Mouse (Mus musculus) hindbrain, postnatal 0 days (tissue): ENCODE measurements at regions not wholly inside any gene's neighbourhood (a gene's known extent, or its start where the extent isn't known, plus 50 kb on each side); places are given as distances from the start of the nearest gene placed in this dataset.
A peak's percentile ranks its signal among the peaks of the same experiment; 100 is the strongest.

ENCODE experiments used
- ATAC-seq: fragments of 200-750 bp; cut with Nextera tagmentation; 2 replicates; pipeline ENCODE4 v1.8.0; 2017; ENCODE audit warnings: mild to moderate bottlenecking, moderate TSS enrichment, moderate library complexity
- DNase-seq: peaks from one replicate; pipeline ENCODE4 v3.0.0-alpha.2; 2015; ENCODE audit warnings: low spot score
- H3K27ac ChIP-seq: fragments of 300-500 bp; sonication (generic); 2 replicates; pipeline ENCODE4 v1.5.1; 2014; ENCODE audit warnings: mild to moderate bottlenecking
- H3K27me3 ChIP-seq: fragments of 300-500 bp; sonication (generic); 2 replicates; pipeline ENCODE4 v1.6.1; 2014; ENCODE audit warnings: low read length, mixed read lengths; ENCODE audit not compliant: insufficient read depth
- H3K36me3 ChIP-seq: fragments of 300-500 bp; sonication (generic); 2 replicates; pipeline ENCODE4 v1.6.1; 2014; ENCODE audit warnings: low read length, mixed read lengths; ENCODE audit not compliant: insufficient read depth
- H3K4me1 ChIP-seq: fragments of 300-500 bp; sonication (generic); 2 replicates; pipeline ENCODE4 v1.6.1; 2014; ENCODE audit warnings: antibody characterized with exemption, low read length, mixed read lengths; ENCODE audit not compliant: insufficient read depth
- H3K4me2 ChIP-seq: fragments of 300-500 bp; sonication (generic); 2 replicates; pipeline ENCODE4 v1.6.1; 2014; ENCODE audit warnings: low read depth, mild to moderate bottlenecking, low read length, moderate library complexity, mixed read lengths
- H3K4me3 ChIP-seq: fragments of 300-500 bp; sonication (generic); 2 replicates; pipeline ENCODE4 v1.5.1; 2014; ENCODE audit warnings: low read length
- H3K9ac ChIP-seq: fragments of 300-500 bp; sonication (generic); replicated peaks from 2 replicates; pipeline ENCODE4 v1.6.1; 2014; ENCODE audit warnings: mild to moderate bottlenecking, low read length, moderate library complexity, mixed read lengths
- H3K9me3 ChIP-seq: fragments of 300-500 bp; sonication (generic); 2 replicates; pipeline ENCODE4 v1.6.1; 2016; ENCODE audit warnings: low read length, mixed read lengths
- CTCF ChIP-seq: IDR thresholded peaks from 2 replicates; pipeline ENCODE4 v1.5.1; 2016; ENCODE audit warnings: antibody characterized with exemption, control low read depth, low read depth
- WGBS: fragments of 180-500 bp; shearing (Covaris S2); extraction: QIAGEN DNeasy Blood & Tissue Kit; methylation state at CpG from one replicate; pipeline ENCODE4 v1.1.7; 2014; 5-methylcytosine and 5-hydroxymethylcytosine counted together

GRCm38 (mm10) chr15:43581246-43581645, 3447.1 kb downstream of the 9330182O14Rik start:
- H3K9me3 ChIP-seq = no peaks in the 10 kb centered on the region
- H3K36me3 ChIP-seq = no peaks in the 10 kb centered on the region
- no peak overlapping the region for H3K27ac ChIP-seq
- no peak overlapping the region for H3K9ac ChIP-seq
- TF ChIP-seq CTCF = no peak
- no peaks in the 10 kb centered on the region for H3K4me1 ChIP-seq
- no peak for ATAC-seq
- no peak overlapping the region for H3K4me2 ChIP-seq
- no peak overlapping the region for H3K4me3 ChIP-seq
- no peaks in the 10 kb centered on the region for H3K27me3 ChIP-seq
- DNase-seq = no peak

- no peaks in the 10 kb centered on the region for H3K9me3 ChIP-seq
- WGBS = 83% methylated on average over 4 of the region's 4 CpGs
- no peak for DNase-seq
- no peak overlapping the region for H3K4me2 ChIP-seq
- TF ChIP-seq CTCF = no peak
- no peak overlapping the region for H3K27ac ChIP-seq
- no peaks in the 10 kb centered on the region for H3K4me1 ChIP-seq
- no peak overlapping the region for H3K4me3 ChIP-seq
- H3K9ac ChIP-seq = no peak overlapping the region
- H3K36me3 ChIP-seq = no peaks in the 10 kb centered on the region
- ATAC-seq = no peak
- no peaks in the 10 kb centered on the region for H3K27me3 ChIP-seq
Observed at GRCm38 (mm10) chr15:43585751-43586150, 3451.6 kb downstream of the 9330182O14Rik start.

DNA sequence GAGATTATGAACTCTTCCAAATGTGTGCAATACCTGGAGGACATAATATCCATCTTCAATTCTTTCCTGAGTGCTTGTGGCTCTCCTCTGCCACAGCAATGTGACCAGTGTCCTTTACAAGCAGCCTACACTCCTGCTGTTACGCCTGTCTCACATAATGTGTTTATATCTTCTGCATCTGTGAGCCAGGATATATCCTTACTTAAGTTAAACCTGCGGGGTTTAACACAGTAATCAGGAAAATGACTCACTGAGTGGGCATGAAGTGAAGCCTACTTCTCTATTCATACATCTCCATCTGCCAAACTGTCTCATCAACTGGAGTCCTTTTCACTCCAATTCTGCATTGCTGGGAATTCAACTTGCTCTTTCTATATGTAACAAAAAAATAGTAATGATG, 3453.9 kb downstream of the 9330182O14Rik start:
- no peaks in the 10 kb centered on the region for H3K4me1 ChIP-seq
- no peak for DNase-seq
- TF ChIP-seq CTCF = no peak

DNA sequence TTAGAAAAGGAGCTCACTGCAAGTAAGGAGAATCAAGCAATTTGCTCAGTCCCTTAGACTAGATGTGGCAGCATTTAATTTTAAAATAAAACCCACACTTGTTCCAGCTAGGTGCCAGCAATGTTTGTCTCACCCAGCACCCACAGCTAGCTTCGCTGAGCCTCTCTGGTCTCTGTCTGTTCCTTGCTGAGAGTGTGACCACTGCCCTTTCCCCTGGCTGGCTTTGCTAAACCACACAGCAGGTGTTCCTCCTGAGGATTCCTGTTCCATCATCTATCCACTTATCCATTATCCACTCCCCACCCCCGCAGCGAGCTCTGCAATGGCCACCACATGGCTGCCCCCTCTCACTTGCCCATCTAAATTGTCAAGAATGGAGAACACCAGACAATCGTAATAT, 3473.5 kb downstream of the 9330182O14Rik start:
- no peak overlapping the region for H3K27ac ChIP-seq
- 85% methylated on average over 4 of the region's 4 CpGs for WGBS
- no peaks in the 10 kb centered on the region for H3K4me1 ChIP-seq
- no peak overlapping the region for H3K4me2 ChIP-seq
- DNase-seq (no peak), ATAC-seq (no peak)
- no peaks in the 10 kb centered on the region for H3K27me3 ChIP-seq
- no peaks in the 10 kb centered on the region for H3K36me3 ChIP-seq
- H3K9me3 ChIP-seq = no peaks in the 10 kb centered on the region
- no peak for TF ChIP-seq CTCF
- no peak overlapping the region for H3K9ac ChIP-seq
- no peak overlapping the region for H3K4me3 ChIP-seq

More for the DNA sequence above, 3453.9 kb downstream of the 9330182O14Rik start:
- Histone ChIP-seq H3K27me3 (no peaks in the 10 kb centered on the region), H3K4me2 (no peak overlapping the region), H3K4me3 (no peak overlapping the region), H3K9ac (no peak overlapping the region), H3K36me3 (no peaks in the 10 kb centered on the region), H3K9me3 (no peaks in the 10 kb centered on the region), H3K27ac (no peak overlapping the region)
- ATAC-seq = no peak
- 78% methylated on average over 2 of the region's 2 CpGs for WGBS

DNA sequence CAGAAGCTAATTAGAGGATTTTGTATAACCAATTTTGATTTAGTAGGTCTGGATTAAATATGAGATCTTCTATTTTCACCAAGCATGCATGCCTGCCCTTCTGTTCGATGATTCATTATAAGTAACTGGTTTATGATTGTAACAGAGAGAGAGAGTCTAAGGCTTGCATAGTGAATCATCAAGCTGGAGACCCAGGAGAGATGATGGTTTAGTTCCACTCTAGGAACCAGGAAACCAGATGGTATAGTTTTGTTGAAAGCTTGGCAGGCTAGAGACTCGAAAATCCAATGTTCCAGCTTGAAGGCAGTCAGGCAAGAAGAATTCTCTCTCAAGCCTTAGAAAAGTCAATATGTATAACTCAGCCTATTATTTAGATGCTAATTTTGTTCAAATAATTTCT, 3475.7 kb downstream of the 9330182O14Rik start:
- H3K4me3 ChIP-seq = no peak overlapping the region
- no peaks in the 10 kb centered on the region for H3K4me1 ChIP-seq
- H3K36me3 ChIP-seq = no peaks in the 10 kb centered on the region
- WGBS = 63% methylated on average over 2 of the region's 2 CpGs
- ATAC-seq (peak; percentile 63; the same call in 1 of the 2 replicates), DNase-seq (peak; percentile 65)
- no peaks in the 10 kb centered on the region for H3K9me3 ChIP-seq
- no peak for TF ChIP-seq CTCF
- no peak overlapping the region for H3K4me2 ChIP-seq
- H3K27ac ChIP-seq = no peak overlapping the region
- no peak overlapping the region for H3K9ac ChIP-seq
- H3K27me3 ChIP-seq = no peaks in the 10 kb centered on the region

GRCm38 (mm10) chr15:43614004-43614661, 3480.0 kb downstream of the 9330182O14Rik start:
- H3K27me3 ChIP-seq = no peaks in the 10 kb centered on the region
- no peaks in the 10 kb centered on the region for H3K9me3 ChIP-seq
- ATAC-seq (0 out of 2 replicates have a peak, but pooled peaks have one; percentile 24), DNase-seq (peak; percentile 6)
- no peak for TF ChIP-seq CTCF
- H3K9ac ChIP-seq = no peak overlapping the region
- H3K4me1 ChIP-seq = no peaks in the 10 kb centered on the region
- no peak overlapping the region for H3K4me2 ChIP-seq
- no peak overlapping the region for H3K27ac ChIP-seq
- 33% methylated on average over 5 of the region's 5 CpGs for WGBS
- no peak overlapping the region for H3K4me3 ChIP-seq
- no peaks in the 10 kb centered on the region for H3K36me3 ChIP-seq

- no peaks in the 10 kb centered on the region for H3K4me1 ChIP-seq
- no peaks in the 10 kb centered on the region for H3K36me3 ChIP-seq
- WGBS = 76% methylated on average over 1 of the region's 1 CpGs
- no peak overlapping the region for H3K4me2 ChIP-seq
- no peak overlapping the region for H3K4me3 ChIP-seq
- peak; percentile 19 for DNase-seq
- no peak overlapping the region for H3K27ac ChIP-seq
- no peaks in the 10 kb centered on the region for H3K9me3 ChIP-seq
- H3K27me3 ChIP-seq = no peaks in the 10 kb centered on the region
- no peak for ATAC-seq
- H3K9ac ChIP-seq = no peak overlapping the region
- no peak for TF ChIP-seq CTCF
Observed at GRCm38 (mm10) chr15:43615727-43616126, 3481.6 kb downstream of the 9330182O14Rik start.
